Mouse (Mus musculus) urinary bladder, postnatal 4 days (tissue): ENCODE data around the gene 2300003K06Rik.
"Not testable (repeated sequence)": the region's sequence is repeated elsewhere in the genome, so short reads cannot be mapped to it uniquely, and the experiment has no call there.

ENCODE experiments used
- DNase-seq, 2 experiments: peaks; one replicate each; pipeline ENCODE4 v3.0.0; 2021 to 2022; ENCODE audit warnings: low spot score in 2 of 2

Gene 2300003K06Rik

DNA sequence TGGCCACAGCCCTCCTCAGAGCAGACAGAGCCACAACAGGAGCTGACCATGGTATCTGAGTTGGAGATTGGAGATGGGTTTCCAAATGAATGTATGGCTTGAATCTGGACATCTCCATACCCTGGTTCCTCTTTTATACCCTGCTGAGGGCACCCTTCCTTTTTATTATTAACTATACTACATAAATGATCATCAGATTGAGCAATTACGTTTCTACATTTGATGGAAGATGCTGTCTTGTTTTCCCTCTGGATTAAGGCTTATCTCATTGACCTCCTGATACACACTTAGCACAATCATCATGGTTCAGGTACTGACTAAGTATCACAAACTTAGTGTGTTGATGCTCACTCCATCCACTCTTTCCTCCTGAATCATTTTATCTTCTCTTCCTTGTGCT lies at the start of gene 2300003K06Rik:
TSS of gene 2300003K06Rik (minus strand) at position 101 of the 400 bp plus-strand sequence.
- no peak for DNase-seq

DNA sequence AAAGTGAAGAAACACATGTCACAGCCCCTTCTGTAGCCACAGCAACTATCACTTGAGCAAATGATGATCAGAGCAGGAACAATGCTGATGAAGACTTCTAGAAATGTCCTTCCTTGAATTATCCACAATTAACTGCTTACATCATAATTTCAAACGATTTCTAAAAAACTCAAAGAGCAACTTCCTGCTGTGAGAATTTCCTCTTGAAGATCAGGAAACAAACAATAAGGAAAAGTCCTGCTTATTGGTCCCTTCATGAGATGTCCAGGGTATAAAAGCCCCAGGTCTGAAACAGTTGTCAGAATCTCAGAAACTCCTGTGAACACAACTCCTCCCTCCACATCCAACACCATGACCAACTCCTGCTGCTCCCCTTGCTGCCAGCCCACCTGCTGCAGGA lies 41.0 kb upstream of the 2300003K06Rik start, which contains the start of gene Gm11567:
TSS of gene Gm11567 (plus strand) at position 301 of the 400 bp plus-strand sequence.
- DNase-seq, result not testable (repeated sequence)

DNA sequence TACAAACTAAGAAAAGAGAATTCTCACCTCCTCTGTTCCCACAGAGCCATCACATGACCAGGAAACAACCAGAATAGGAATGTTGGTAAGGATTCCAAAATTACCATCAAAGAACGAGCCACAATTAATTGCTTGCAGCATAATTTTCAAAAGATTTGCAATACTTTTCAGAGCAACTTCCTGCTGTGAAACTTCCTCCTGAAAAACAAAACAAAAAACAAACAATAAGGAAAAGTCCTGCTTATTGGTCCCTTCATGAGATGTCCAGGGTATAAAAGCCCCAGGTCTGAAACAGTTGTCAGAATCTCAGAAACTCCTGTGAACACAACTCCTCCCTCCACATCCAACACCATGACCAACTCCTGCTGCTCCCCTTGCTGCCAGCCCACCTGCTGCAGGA lies 35.2 kb upstream of the 2300003K06Rik start, which contains the start of gene Krtap9-1:
TSS of gene Krtap9-1 (plus strand) at position 301 of the 400 bp plus-strand sequence.
- DNase-seq, result not testable (repeated sequence)

DNA sequence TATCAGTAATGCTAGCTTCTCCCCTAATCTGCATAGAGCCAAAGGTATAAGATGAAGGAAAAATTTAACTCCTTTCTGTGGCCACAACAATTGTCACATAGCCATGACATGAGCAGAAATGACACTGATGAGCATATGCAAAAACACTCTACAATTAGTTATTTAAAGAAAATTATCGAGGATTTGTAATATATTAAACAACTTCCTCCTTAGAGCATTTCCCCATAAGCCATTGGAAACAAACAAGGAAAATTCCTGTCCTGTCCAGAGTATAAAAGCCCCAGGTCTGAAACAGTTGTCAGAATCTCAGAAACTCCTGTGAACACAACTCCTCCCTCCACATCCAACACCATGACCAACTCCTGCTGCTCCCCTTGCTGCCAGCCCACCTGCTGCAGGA lies 26.3 kb upstream of the 2300003K06Rik start, which contains the start of gene Gm11559:
TSS of gene Gm11559 (plus strand) at position 301 of the 400 bp plus-strand sequence.
- DNase-seq, result not testable (repeated sequence)

DNA sequence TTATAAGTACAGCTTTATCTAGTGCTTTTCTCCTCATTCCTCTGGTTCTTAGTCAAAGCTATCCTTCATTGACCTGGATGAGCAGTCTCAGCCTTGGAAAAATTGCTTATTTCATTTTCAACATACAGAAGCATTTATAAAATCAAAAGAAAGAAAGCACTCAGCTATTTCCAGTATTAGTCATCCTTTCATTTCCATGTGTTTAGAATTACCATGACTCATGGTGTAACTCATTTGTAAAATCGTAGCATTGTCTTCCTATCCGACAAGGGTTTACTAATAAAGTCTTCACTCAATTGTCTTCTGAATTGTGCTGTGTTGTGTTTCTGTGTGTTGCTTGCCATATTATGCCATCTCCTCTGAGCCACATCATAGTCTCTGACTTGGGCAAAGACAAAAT lies 20.9 kb upstream of the 2300003K06Rik start:
- DNase-seq, result no peak

DNA sequence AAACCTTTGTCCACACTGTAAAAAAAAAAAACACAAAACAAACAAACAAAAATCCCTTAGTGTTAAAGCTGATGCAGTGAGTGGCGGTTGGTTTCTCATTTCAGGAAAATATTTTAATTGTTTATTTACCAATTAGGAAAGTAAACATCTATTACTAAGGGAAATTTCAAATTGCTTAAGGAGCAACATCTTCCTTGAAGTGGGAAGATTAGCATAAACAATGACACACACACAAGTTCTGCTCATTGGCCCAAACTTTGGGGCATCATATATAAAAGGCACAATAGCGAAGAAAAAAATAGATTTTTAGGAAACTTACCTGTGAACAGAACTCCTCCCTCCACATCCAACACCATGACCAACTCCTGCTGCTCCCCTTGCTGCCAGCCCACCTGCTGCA lies 19.8 kb upstream of the 2300003K06Rik start, which contains the start of gene Gm11568:
TSS of gene Gm11568 (plus strand) at position 301 of the 400 bp plus-strand sequence.
- no peak for DNase-seq

DNA sequence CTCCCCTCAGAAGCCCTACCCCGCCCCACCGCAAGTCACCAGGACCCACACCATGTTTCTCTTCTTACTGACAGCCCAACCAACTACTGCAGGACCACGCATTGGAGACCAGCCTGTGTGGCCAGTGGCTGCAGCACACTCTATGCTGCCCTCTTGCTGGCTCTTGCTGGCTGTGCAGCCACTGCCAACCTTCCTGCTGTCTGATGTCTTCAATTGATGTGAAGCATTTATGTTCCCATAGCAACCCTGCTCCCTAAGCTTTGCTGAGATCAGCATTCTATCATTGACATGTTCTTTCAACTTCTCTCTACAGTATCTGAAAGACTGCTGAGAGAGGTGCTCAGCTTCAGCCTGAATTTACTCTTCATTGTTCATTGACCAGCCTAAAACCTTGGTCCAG lies 16.3 kb upstream of the 2300003K06Rik start:
- no peak for DNase-seq

DNA sequence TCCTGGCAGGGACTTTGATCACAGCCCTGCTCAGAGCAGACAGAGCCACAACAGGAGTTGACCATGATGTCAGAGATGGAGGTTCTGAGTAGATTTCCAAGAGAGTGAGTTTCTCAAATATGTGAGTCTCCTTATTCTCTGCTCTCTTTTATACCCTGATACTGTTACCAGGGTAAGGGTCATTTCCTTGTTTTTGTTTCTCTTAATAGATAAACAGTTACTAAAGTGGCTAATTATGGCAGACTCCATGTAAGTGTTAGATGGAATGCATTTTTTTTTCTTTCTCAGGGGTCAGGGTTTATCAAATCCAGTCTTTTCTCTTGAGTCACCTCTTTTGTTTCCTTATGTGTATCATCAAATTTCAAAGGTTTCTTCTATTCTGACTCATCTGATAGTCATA lies 13.6 kb upstream of the 2300003K06Rik start, which contains the start of gene Krtap4-16:
TSS of gene Krtap4-16 (minus strand) at position 101 of the 400 bp plus-strand sequence.
- DNase-seq, result no peak

DNA sequence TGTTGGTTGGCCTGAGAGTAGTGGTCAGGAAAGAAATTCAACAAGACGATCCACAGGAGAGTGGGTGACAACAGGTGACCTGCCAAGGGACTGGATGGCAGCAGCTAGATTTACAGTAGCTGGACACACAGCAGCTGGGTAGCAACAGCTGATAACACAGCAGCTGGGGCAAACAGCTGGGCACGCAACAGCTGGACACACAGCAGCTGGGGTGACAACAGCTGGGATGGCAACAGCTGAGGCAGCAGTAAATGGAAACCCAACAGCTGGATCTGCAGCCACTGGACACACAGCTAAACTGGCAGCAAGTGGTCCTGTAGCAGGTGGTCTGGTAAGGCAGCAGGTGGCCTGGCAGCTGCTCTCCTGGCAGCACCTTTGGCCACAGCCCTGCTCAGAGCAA lies 8.9 kb upstream of the 2300003K06Rik start:
- DNase-seq, result no peak

DNA sequence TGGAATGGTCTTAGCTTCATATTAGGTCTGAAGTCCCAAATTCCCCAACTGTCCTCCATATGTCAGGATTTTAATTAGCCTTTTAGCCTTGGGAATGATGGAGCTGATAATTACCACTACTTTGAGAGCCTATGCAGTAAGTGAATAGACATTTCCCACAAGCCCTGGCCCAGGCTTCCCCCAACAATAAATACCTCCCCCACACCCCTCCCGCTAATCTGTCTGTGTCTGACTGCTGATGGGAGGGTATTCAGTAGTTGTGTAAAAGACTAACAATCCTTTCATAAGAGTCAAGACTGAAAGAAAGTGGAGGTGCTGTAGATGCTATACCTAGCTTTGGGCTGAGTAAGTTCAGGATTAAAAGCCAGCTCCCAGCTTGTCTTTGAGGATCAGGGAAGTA lies 4.3 kb upstream of the 2300003K06Rik start:
- DNase-seq, result no peak

DNA sequence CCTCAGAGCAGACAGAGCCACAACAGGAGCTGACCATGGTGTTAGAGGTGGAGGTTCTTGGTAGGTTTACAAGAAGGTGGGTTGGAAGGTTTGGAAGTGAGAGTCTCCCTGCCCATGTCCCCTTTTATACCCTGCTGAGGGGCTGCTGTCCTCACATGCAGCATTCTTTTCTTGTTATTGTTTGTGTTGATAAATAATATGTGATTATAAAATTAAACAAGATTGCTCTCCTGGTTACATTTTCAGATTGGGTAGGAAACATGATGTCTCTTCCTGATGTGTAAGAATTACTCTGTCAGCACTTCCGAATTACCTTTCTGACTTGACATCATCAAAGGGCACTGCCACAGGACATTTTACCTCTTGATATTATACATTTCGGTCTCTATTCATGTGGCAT lies 22.3 kb downstream of the 2300003K06Rik start, which contains the start of gene Gm11564:
TSS of gene Gm11564 (minus strand) at position 101 of the 400 bp plus-strand sequence.
- not testable (repeated sequence) for DNase-seq

DNA sequence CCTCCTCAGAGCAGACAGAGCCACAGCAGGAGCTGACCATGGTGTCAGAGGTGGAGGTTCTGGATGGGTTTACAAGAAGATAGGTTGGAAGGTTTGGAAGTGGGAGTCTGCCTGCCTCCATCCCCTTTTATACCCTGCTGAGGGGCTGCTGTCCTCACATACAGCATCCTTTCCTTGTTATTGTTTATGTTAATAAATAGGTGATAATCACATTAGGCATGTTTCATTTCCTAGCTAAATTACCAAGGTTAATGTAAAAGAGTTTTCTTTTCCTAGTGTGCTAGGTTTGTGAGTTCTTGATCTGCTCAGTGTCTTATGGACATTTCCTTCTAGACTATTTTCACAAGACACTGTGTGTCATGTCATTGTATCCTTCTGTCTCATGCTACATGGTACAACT lies 28.1 kb downstream of the 2300003K06Rik start, which contains the start of gene Krtap4-13:
TSS of gene Krtap4-13 (minus strand) at position 101 of the 400 bp plus-strand sequence.
- DNase-seq, result not testable (repeated sequence)

DNA sequence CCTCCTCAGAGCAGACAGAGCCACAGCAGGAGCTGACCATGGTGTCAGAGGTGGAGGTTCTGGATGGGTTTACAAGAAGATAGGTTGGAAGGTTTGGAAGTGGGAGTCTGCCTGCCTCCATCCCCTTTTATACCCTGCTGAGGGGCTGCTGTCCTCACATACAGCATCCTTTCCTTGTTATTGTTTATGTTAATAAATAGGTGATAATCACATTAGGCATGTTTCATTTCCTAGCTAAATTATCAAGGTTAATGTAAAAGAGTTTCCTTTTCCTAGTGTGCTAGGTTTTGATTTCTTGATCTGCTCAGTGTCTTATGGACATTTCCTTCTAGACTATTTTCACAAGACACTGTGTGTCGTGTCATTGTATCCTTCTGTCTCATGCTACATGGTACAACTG lies 33.5 kb downstream of the 2300003K06Rik start, which contains the start of gene Gm11554:
TSS of gene Gm11554 (minus strand) at position 101 of the 400 bp plus-strand sequence.
- not testable (repeated sequence) for DNase-seq

DNA sequence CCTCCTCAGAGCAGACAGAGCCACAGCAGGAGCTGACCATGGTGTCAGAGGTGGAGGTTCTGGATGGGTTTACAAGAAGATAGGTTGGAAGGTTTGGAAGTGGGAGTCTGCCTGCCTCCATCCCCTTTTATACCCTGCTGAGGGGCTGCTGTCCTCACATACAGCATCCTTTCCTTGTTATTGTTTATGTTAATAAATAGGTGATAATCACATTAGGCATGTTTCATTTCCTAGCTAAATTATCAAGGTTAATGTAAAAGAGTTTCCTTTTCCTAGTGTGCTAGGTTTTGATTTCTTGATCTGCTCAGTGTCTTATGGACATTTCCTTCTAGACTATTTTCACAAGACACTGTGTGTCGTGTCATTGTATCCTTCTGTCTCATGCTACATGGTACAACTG lies 39.0 kb downstream of the 2300003K06Rik start, which contains the start of gene Gm11569:
TSS of gene Gm11569 (minus strand) at position 101 of the 400 bp plus-strand sequence.
- not testable (repeated sequence) for DNase-seq

DNA sequence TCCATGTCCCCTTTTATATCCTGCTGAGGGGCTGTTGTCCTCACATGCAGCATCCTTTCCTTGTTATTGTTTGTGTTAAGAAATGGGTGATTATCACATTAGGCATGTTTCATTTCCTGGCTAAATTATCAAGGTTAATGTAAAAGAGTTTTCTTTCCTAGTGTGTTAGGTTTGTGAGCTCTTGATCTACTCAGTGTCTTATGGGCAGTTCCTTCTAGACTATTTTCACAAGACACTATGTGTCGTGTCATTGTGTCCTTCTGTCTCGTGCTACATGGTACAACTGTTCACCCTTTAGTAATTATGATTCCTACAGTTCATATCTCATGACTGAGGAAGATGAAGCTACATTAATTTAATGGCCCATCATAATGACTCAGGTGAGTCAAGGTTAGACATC lies 44.5 kb downstream of the 2300003K06Rik start, which contains the start of gene Gm11596:
TSS of gene Gm11596 (minus strand) at position 101 of the 400 bp plus-strand sequence.
- no peak for DNase-seq
